Mouse (Mus musculus) midbrain, embryonic 13.5 days (tissue): Measurements from ENCODE around the gene Kmt2c. TPM values are rescaled to one million over a fixed set of nuclear protein-coding genes. Genes with fewer than 3 reads are reported as not detected.

Experiments used
- ATAC-seq: fragments of 200-750 bp; cut with Nextera tagmentation; 2 replicates; pipeline ENCODE4 v1.8.0; 2017; ENCODE audit warnings: mild to moderate bottlenecking, moderate TSS enrichment, moderate library complexity
- H3K27ac ChIP-seq: fragments of 300-500 bp; sonication (generic); 2 replicates; pipeline ENCODE4 v1.5.1; 2015; ENCODE audit warnings: inconsistent platforms, mild to moderate bottlenecking, moderate library complexity
- H3K27me3 ChIP-seq: fragments of 300-500 bp; sonication (generic); 2 replicates; pipeline ENCODE4 v1.6.1; 2015; ENCODE audit warnings: mild to moderate bottlenecking, inconsistent platforms
- H3K36me3 ChIP-seq: fragments of 300-500 bp; sonication (generic); 2 replicates; pipeline ENCODE4 v1.6.1; 2015; ENCODE audit warnings: mild to moderate bottlenecking, inconsistent platforms
- H3K4me1 ChIP-seq: fragments of 300-500 bp; sonication (generic); replicated peaks from 2 replicates; pipeline ENCODE4 v1.6.1; 2015; ENCODE audit warnings: inconsistent platforms
- H3K4me2 ChIP-seq: fragments of 300-500 bp; sonication (generic); replicated peaks from 2 replicates; pipeline ENCODE4 v1.6.1; 2015; ENCODE audit warnings: moderate library complexity, mild to moderate bottlenecking, inconsistent platforms
- H3K4me3 ChIP-seq: fragments of 300-500 bp; sonication (generic); replicated peaks from 2 replicates; pipeline ENCODE4 v1.5.1; 2015; ENCODE audit warnings: mild to moderate bottlenecking, inconsistent platforms
- H3K9ac ChIP-seq: fragments of 300-500 bp; sonication (generic); replicated peaks from 2 replicates; pipeline ENCODE4 v1.6.1; 2015; ENCODE audit warnings: mild to moderate bottlenecking, inconsistent platforms
- H3K9me3 ChIP-seq: fragments of 300-500 bp; sonication (generic); 2 replicates; pipeline ENCODE4 v1.6.1; 2016; ENCODE audit warnings: mild to moderate bottlenecking, inconsistent platforms
- WGBS: fragments of 180-500 bp; shearing (Covaris S2); methylation state at CpG from one replicate; pipeline ENCODE4 v1.1.7; 2015; 5-methylcytosine and 5-hydroxymethylcytosine counted together
- polyA plus RNA-seq: library from polyadenylated mRNA; unstranded; fragments of >200 nt; fragmentation: Nextera tagmentation; extraction: Ambion mirVana; gene quantifications from 2 replicates; pipeline ENCODE4 v1.2.1, GENCODE M21; 2015

Gene Kmt2c
- polyA plus RNA-seq, 1 experiment from 2014 or later = 23.5 TPM

GRCm38 (mm10) chr5:25437508-25437907 lies 61.1 kb downstream of the Kmt2c start:
- 100% methylated on average over 1 of the region's 1 CpGs for WGBS
- ATAC-seq = no peak
- no peaks in the 10 kb centered on the region for H3K9me3 ChIP-seq

GRCm38 (mm10) chr5:25436081-25436480 lies 62.5 kb downstream of the Kmt2c start:
- Histone ChIP-seq H3K4me1 (no peaks in the 10 kb centered on the region), H3K4me3 (no peak overlapping the region), H3K9ac (no peak overlapping the region), H3K36me3 (no peaks in the 10 kb centered on the region), H3K27me3 (no peaks in the 10 kb centered on the region), H3K4me2 (no peak overlapping the region), H3K9me3 (no peaks in the 10 kb centered on the region), H3K27ac (no peak overlapping the region)
- 0 out of 2 replicates have a peak, but pooled peaks have one; percentile 37 for ATAC-seq
- WGBS = 34% methylated on average over 2 of the region's 3 CpGs

More at GRCm38 (mm10) chr5:25437508-25437907, 61.1 kb downstream of the Kmt2c start:
- Histone ChIP-seq H3K36me3 (no peaks in the 10 kb centered on the region), H3K4me2 (no peak overlapping the region), H3K4me3 (no peak overlapping the region), H3K9ac (no peak overlapping the region), H3K4me1 (no peaks in the 10 kb centered on the region), H3K27ac (no peak overlapping the region), H3K27me3 (no peaks in the 10 kb centered on the region)

GRCm38 (mm10) chr5:25422576-25422975 lies 76.0 kb downstream of the Kmt2c start:
- H3K4me1 ChIP-seq = no peaks in the 10 kb centered on the region
- WGBS = 84% methylated on average over 1 of the region's 1 CpGs
- H3K4me3 ChIP-seq = no peak overlapping the region
- no peaks in the 10 kb centered on the region for H3K9me3 ChIP-seq
- H3K9ac ChIP-seq = no peak overlapping the region
- no peak for ATAC-seq
- no peaks in the 10 kb centered on the region for H3K27me3 ChIP-seq
- H3K27ac ChIP-seq = no peak overlapping the region
- H3K36me3 ChIP-seq = no peaks in the 10 kb centered on the region
- H3K4me2 ChIP-seq = no peak overlapping the region

- Histone ChIP-seq H3K4me1 (no peaks in the 10 kb centered on the region), H3K27ac (no peak overlapping the region), H3K9ac (no peak overlapping the region), H3K36me3 (no peaks in the 10 kb centered on the region), H3K9me3 (no peaks in the 10 kb centered on the region), H3K4me3 (no peak overlapping the region), H3K4me2 (no peak overlapping the region), H3K27me3 (no peaks in the 10 kb centered on the region)
- WGBS = 43% methylated on average over 3 of the region's 3 CpGs
- no peak for ATAC-seq
Measured at GRCm38 (mm10) chr5:25420601-25421000, 78.0 kb downstream of the Kmt2c start.

GRCm38 (mm10) chr5:25415382-25415781 lies 83.2 kb downstream of the Kmt2c start:
- Histone ChIP-seq H3K27me3 (no peaks in the 10 kb centered on the region), H3K9me3 (no peaks in the 10 kb centered on the region), H3K36me3 (peaks cover 6% of the 10 kb centered on the region; the same call in 1 of the 2 replicates), H3K4me2 (no peak overlapping the region), H3K4me1 (no peaks in the 10 kb centered on the region), H3K4me3 (no peak overlapping the region), H3K9ac (no peak overlapping the region), H3K27ac (no peak overlapping the region)
- no peak for ATAC-seq

- 95% methylated on average over 2 of the region's 2 CpGs for WGBS
- Histone ChIP-seq H3K9ac (no peak overlapping the region), H3K27me3 (no peaks in the 10 kb centered on the region), H3K4me2 (no peak overlapping the region), H3K4me3 (no peak overlapping the region), H3K27ac (no peak overlapping the region), H3K36me3 (peaks cover 17% of the 10 kb centered on the region), H3K9me3 (no peaks in the 10 kb centered on the region), H3K4me1 (no peaks in the 10 kb centered on the region)
- ATAC-seq = no peak
Measured at GRCm38 (mm10) chr5:25396727-25397126, 101.9 kb downstream of the Kmt2c start.

GRCm38 (mm10) chr5:25392655-25393054 lies 105.9 kb downstream of the Kmt2c start:
- Histone ChIP-seq H3K27me3 (no peaks in the 10 kb centered on the region), H3K9me3 (no peaks in the 10 kb centered on the region), H3K27ac (no peak overlapping the region), H3K4me1 (no peaks in the 10 kb centered on the region), H3K4me2 (no peak overlapping the region), H3K9ac (no peak overlapping the region), H3K4me3 (no peak overlapping the region), H3K36me3 (peaks cover 5% of the 10 kb centered on the region; the same call in 1 of the 2 replicates)
- ATAC-seq = no peak
- 85% methylated on average over 2 of the region's 2 CpGs for WGBS

- Histone ChIP-seq H3K4me3 (no peak overlapping the region), H3K4me2 (no peak overlapping the region), H3K9me3 (no peaks in the 10 kb centered on the region), H3K27ac (no peak overlapping the region), H3K9ac (no peak overlapping the region), H3K27me3 (no peaks in the 10 kb centered on the region), H3K36me3 (peaks cover 15% of the 10 kb centered on the region), H3K4me1 (no peaks in the 10 kb centered on the region)
- ATAC-seq = no peak
- WGBS = 88% methylated on average over 11 of the region's 11 CpGs
Measured at GRCm38 (mm10) chr5:25383581-25383980, 115.0 kb downstream of the Kmt2c start.

- Histone ChIP-seq H3K27me3 (no peaks in the 10 kb centered on the region), H3K27ac (no peak overlapping the region), H3K36me3 (peaks cover 9% of the 10 kb centered on the region), H3K4me3 (no peak overlapping the region), H3K9ac (no peak overlapping the region), H3K4me2 (no peak overlapping the region), H3K9me3 (no peaks in the 10 kb centered on the region), H3K4me1 (no peaks in the 10 kb centered on the region; the same call in 1 of the 2 replicates)
- ATAC-seq = no peak
Measured at GRCm38 (mm10) chr5:25379188-25379587, 119.4 kb downstream of the Kmt2c start.

- no peaks in the 10 kb centered on the region for H3K27me3 ChIP-seq
- ATAC-seq = no peak
- no peak overlapping the region for H3K4me2 ChIP-seq
- no peaks in the 10 kb centered on the region for H3K4me1 ChIP-seq
- H3K27ac ChIP-seq = no peak overlapping the region
- H3K36me3 ChIP-seq = peaks cover 7% of the 10 kb centered on the region
- no peaks in the 10 kb centered on the region for H3K9me3 ChIP-seq
- WGBS = 96% methylated on average over 2 of the region's 2 CpGs
- no peak overlapping the region for H3K9ac ChIP-seq
- no peak overlapping the region for H3K4me3 ChIP-seq
Measured at GRCm38 (mm10) chr5:25368420-25368819, 130.2 kb downstream of the Kmt2c start.

- Histone ChIP-seq H3K9ac (no peak overlapping the region), H3K4me1 (no peaks in the 10 kb centered on the region), H3K9me3 (no peaks in the 10 kb centered on the region), H3K27ac (no peak overlapping the region), H3K4me2 (no peak overlapping the region), H3K36me3 (peaks cover 7% of the 10 kb centered on the region; the same call in 1 of the 2 replicates), H3K27me3 (no peaks in the 10 kb centered on the region), H3K4me3 (no peak overlapping the region)
- ATAC-seq = no peak
- WGBS = 96% methylated on average over 1 of the region's 1 CpGs
Measured at GRCm38 (mm10) chr5:25367126-25367525, 131.5 kb downstream of the Kmt2c start.

- H3K4me2 ChIP-seq = no peak overlapping the region
- 88% methylated on average over 2 of the region's 2 CpGs for WGBS
- no peak overlapping the region for H3K4me3 ChIP-seq
- H3K36me3 ChIP-seq = peaks cover 33% of the 10 kb centered on the region
- H3K27ac ChIP-seq = no peak overlapping the region
- H3K27me3 ChIP-seq = no peaks in the 10 kb centered on the region
- H3K4me1 ChIP-seq = no peaks in the 10 kb centered on the region
- no peak overlapping the region for H3K9ac ChIP-seq
- ATAC-seq = no peak
- H3K9me3 ChIP-seq = no peaks in the 10 kb centered on the region
Measured at GRCm38 (mm10) chr5:25353509-25353908, 145.1 kb downstream of the Kmt2c start.

- H3K9me3 ChIP-seq = no peaks in the 10 kb centered on the region
- no peak for ATAC-seq
- no peak overlapping the region for H3K9ac ChIP-seq
- 93% methylated on average over 2 of the region's 2 CpGs for WGBS
- peaks cover 27% of the 10 kb centered on the region for H3K36me3 ChIP-seq
- no peaks in the 10 kb centered on the region for H3K27me3 ChIP-seq
- H3K4me3 ChIP-seq = no peak overlapping the region
- no peaks in the 10 kb centered on the region for H3K4me1 ChIP-seq
- no peak overlapping the region for H3K27ac ChIP-seq
- H3K4me2 ChIP-seq = no peak overlapping the region
Measured at GRCm38 (mm10) chr5:25331322-25331721, 167.3 kb downstream of the Kmt2c start.
